Mouse (Mus musculus) ovary, postnatal 14 days (tissue): ENCODE measurements around the gene Nxpe3.

ENCODE experiments used
- DNase-seq: peaks from one replicate; pipeline ENCODE4 v3.0.0; 2022; ENCODE audit warnings: low spot score

Gene Nxpe3

DNA sequence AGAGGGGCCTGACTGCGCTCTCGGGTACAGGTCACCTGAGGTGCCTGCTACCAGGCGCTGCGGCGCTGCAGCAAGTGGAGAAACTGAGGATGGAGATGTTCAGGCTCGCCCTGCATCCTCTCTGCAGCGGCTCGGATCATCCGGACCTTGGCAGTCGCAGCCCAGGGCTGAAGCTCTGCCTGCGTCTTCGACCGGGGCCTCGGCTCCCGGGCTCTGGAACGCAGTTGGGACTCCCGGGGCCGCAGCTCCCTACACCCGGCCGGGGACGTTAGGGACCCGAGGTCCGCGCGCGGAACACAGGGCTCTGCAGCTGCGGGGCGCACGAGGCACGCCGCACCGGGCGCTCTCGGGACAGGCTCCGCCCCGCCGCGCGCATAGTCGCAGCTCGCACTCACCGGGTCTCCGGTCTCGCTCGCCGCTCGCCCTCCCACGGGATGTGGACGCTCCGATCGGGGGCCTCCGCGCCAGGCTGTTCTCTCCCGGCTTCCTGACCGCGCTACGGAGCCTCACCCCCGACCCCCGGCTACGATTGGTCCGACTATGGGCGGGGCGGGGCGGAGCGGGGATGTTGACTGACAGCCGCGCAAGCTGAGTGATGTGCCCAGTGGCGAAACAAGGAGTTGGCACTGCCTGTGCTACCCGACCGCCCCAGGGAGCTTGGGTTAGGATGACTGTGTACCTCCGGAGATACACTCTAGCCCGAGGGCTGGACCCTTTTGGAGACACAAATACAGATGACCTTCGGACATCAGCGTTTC, at the start of gene Nxpe3:
Gene Nxpe3, minus strand, starts transcription at position 393 of the 758 bp plus-strand sequence.
- peak; percentile 62 for DNase-seq

- no peak for DNase-seq
Measured at GRCm38 (mm10) chr16:55940781-55941180, 45.7 kb upstream of the Nxpe3 start.

DNA sequence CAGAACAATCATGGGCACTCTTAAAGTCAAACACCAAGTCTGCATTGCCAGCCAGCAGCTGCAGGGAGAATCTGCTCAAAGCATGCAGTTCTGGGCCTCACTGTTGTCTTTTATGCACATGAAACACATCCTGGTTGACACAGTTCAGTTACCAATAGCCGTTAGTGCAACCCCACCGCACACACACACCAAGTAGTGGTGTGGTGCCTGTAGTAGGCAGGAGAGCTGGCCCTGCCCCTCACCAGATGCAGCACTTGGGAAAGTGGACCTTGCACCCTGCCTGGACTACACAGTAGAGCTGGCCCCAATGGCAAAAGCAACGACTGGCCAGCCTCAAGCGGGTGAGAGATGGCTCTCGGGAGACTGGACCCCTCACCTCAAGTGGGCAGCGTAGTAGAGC, 44.6 kb upstream of the Nxpe3 start:
- no peak for DNase-seq

GRCm38 (mm10) chr16:55938761-55939160, 43.7 kb upstream of the Nxpe3 start:
- no peak for DNase-seq

GRCm38 (mm10) chr16:55934453-55935037, 39.5 kb upstream of the Nxpe3 start, which contains the start of gene Cep97:
Gene Cep97, minus strand, starts transcription at chr16:55934855.
- peak; percentile 70 for DNase-seq

DNA sequence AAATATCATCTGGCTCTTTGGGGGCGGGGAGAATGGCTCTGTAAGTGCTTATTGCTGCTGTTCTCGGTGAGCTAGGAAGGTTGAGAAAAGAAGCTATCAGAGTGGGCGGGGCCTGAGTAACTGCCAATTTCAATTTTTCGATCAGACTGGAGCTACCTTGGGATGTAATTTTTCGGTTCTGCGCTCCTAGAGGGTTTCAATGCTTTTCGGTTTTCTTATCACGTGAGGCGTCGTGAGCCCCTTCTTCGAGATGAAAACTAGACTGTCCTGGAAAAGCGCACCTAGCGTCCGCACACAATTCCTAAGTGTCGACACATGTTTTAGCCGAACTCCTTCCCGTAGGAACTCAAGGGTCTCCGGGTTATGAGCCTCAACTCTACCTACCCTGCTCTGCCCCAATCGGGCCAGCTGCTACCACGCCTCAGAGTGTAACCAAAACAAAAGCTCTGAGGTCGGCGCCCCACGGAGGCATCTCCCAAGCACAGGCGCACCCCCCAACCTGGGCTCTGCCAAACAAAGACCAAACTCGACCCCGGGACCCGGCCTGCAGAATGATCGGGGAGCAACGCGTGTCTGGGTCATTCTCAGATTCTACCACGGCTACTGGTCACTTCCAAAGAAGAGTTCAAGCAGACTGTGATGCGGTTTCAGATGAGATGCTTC, 38.7 kb upstream of the Nxpe3 start:
- peak; percentile 16 for DNase-seq

DNA sequence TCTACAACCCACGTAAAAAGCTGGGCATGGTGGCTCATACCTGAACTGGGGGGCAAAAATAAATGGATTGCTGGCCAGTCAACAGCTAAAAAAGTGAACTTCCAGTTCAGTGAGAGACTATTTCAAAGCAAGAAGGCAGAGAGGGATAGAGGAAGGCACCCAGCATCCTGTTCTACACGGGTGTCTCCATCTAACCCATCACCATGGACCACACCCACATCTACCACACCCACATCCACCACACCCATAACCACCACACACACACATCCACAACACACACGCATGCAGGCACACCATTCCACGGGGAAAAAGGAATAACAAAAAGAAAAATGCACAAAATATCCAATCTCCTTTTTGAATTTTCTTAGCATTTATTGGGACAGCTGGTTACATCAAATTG, 28.9 kb upstream of the Nxpe3 start:
- no peak for DNase-seq

DNA sequence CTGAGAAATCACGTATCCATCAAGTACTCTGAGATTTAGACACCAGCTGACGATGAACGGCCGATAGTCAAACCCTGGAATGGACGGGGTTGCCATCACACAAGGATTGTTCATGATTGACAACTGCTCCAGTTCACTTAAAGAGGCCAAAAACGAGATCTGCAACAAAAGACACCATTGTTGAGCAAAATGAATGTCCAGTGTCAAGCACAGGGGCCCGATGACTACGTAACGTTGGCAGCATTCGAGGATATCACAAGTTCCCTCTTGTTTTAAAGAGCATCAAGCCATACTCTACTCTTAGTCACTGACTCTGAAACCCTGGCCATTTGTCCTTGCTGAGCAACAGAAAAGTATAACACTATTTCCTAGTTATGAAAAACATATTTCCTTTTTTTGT, 27.0 kb upstream of the Nxpe3 start:
- DNase-seq, result no peak

DNA sequence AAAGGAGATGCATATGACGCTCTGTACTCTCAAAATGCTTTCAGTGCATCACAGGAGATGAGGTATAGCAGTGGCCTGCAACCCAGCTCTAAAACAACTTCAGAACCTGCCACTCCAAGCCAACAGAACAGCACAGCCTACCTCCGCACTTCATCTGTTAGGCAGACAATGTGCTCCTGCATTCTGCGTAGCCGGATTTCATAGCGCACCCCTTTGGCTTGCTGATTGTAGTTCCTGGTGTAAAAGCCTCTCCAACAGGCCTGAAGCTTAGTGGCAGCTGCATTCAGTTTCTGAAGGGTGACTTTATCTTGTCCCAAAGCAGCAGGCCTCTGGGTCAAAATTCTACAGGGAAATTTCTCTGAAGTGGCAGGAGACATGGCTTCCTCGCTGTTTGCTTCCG, 19.6 kb upstream of the Nxpe3 start:
- no peak for DNase-seq

DNA sequence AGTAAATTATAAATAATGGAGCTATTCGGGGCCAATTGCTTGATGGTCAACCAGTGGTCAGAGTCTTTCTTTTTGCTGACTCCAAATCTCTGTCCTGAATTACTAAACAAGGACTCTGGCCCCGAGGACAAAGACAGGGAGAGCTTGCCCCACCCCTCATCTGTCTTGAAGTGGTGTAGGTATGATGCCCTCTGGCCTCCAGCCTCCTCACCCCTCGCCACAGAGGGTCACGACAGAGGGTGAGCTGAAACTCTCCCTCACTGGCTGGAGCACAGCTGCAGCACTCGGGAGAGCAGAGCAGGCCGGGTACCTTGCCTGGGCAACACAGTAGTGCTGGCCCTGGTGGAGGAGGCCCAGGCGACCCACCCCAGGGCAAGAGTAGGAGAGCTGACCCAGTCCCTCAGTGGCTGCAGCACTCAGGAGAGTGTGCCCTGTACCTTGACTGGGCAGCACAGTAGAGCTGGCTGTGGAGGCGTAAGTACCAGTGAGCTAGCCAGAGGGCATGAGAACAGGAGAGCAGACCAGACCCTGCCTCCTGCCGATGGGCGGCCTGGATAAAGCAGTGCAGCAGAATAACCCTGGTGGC, 15.2 kb upstream of the Nxpe3 start:
- DNase-seq, result no peak

- no peak for DNase-seq
Measured at GRCm38 (mm10) chr16:55906928-55907679, 12.0 kb upstream of the Nxpe3 start.

GRCm38 (mm10) chr16:55905370-55905769, 10.3 kb upstream of the Nxpe3 start:
- DNase-seq, result no peak

DNA sequence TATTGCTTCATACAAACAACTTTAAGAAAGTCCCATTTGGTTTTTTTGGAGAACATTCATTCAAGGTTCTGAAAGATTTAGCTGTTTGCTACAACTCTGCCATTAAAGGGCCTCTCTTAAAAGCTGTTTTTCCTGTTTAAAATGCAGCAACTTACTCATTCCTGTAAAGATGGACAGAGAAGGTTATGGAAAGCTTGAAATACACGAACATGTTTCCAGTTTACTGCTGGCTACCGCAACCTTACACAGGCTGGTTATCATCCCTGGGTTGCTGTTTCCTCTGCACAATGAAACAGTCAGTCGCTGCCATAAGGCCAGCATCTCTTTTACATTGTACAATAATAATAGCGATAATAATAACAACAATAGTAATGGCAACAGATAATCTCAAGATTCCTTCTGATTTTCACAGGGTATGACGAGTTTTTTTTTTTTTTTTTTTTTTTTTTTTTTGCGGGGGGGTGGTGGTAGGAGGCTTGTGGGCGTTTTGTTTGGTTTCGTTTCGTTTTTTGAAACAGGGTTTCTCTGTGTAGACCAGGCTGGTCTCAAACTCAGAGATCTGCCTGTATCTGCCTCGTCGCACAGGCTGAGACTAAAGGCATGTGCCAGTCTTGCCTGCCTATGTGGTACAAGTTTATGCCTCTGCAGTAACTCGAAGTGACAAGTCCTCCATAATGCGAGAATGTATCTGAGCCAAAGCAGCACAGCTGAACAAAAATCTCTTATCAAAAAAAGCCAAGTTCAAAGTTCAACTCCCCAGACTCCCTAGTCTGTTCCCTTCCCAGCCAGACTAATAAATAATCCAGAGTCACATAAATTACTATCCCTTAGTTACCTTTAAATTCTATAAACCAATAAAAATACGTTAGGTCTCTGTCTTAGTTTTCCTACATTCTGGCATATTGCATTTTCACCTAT, 7.0 kb upstream of the Nxpe3 start:
- DNase-seq, result no peak

DNA sequence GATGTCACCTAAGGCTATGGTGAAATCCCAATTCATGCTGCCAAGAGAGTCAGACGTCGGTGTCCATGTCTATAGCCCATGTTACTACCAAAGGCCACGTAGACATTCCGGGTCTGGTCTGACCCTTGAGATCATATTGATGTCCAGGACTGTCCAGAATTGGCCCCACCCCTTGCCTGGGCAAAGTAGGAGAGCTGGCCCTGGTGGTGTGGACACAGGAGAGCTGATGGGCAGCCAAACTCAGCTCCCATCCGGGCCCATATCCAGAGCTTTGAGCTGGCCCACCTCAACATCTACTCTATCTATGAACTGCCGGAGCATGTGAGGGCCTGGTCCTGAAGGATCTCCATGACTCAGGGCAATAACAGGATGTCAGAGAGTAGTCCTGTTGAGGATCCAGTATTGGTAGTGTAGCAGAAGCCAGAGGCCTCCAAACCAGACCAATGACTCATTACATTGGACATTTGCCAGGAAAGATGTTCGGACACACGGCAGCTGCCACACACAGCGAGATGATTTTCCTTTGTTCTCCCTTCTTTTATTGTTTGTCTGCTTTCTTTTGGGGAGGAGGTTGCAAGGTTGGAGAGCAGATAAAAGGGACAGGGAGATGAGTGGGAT, 3.4 kb upstream of the Nxpe3 start:
- DNase-seq, result no peak

- DNase-seq, result no peak
Measured at GRCm38 (mm10) chr16:55895651-55896095, 588 bp upstream of the Nxpe3 start.

DNA sequence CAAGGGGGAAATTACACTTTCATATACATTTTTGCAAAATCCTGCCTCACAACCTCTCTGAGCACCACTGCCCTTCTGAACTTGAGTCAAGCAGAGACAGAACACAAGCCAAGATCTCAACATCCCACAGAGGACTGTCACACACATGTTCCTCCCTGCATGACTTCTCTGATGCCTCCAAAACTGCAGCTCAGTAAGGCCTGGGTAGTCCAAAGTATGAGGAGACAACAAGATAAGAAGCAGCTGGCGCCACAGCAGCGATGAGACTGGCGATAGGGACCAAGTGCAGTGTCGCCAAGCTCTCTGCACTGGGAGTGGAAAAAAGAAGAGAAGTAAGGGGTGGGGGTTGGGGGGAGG, 571 bp downstream of the Nxpe3 start:
- DNase-seq, result no peak

- DNase-seq, result no peak
Measured at GRCm38 (mm10) chr16:55893410-55894107, 1.5 kb downstream of the Nxpe3 start.

GRCm38 (mm10) chr16:55892484-55892883, 2.6 kb downstream of the Nxpe3 start:
- DNase-seq, result no peak

GRCm38 (mm10) chr16:55891346-55891745, 3.7 kb downstream of the Nxpe3 start:
- no peak for DNase-seq
